Mouse (Mus musculus) layer of hippocampus, adult 11-12 months (tissue): ENCODE measurements around the gene Sh3gl3.

Experiments
- DNase-seq: peaks from one replicate; pipeline ENCODE4 v3.0.0; 2022; ENCODE audit warnings: low spot score

Gene Sh3gl3

DNA sequence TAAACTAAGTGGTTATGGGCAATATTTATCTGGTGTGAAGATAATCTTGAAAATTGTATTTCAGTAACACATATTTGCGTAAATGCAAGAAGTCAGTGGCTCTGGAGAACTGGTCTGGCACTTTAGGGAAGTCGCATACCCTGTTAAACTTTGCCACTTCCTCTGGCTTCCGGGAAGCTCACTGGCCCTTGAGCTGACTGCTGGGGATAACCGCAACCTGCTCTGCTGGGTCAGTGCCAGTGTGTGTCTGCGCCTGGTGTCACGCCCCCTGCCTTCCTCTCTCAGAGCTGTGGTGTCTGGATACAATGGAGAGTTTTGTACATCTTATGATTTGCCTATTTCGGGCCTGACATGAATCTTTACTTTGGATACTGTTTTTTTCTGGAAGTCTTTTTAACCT, 119.8 kb downstream of the Sh3gl3 start:
- DNase-seq: no peak

DNA sequence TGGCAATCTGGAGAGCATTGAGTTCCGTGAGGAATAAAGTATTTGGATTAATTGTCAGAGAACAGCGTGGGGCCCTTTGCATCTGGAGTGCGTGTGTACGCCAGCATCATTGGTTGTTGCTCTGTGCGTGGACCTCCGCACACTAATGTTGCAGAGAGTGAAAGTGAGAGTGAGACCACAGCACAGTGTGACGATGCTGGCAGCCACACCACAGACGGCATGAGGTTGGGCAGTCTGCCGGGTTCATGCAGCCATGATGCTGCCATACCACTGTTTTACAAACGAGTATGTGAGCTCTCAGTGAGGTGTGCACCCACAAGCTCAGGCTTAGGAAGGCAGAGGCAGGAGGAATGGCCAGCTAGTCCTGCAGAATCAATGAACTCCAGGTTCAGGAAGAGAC, 120.4 kb downstream of the Sh3gl3 start:
- no peak for DNase-seq

DNA sequence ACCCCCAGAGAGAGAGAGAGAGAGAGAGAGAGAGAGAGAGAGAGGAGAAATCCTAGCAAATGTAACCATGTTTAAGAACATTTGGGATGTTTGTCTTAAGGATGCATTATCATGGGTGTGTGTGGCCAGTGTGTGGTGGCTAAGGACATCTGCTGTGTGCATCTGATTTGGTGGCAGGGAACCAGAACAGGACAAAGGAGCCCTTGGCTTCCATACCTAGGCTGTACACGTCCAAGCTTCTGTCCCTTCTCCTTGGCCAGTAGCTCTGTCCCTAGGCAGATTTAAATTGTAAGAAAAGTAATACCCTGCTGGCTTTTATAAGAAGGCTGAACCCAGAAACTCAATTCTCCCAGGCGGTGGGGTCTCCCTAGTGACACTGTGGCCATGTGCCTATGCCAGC, 121.0 kb downstream of the Sh3gl3 start:
- no peak for DNase-seq

DNA sequence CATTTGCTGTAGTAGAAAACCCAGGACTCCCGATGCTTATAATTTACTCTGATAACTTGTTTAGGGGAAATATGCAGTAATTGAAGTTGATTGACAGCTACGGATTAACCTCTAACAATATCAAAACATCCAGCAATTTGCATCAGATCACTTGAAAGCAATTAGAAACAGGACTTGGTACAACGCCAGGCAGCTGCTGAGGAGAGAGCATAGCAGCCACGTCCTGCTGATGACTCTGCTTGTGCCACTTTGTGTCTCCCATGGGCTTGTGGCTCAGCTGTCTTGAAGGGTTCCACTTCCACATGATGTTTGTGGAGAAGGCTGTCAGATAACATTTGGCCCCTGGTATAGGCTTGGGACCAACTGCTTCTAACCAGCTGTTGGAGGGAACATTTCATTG, 134.8 kb downstream of the Sh3gl3 start:
- no peak for DNase-seq

DNA sequence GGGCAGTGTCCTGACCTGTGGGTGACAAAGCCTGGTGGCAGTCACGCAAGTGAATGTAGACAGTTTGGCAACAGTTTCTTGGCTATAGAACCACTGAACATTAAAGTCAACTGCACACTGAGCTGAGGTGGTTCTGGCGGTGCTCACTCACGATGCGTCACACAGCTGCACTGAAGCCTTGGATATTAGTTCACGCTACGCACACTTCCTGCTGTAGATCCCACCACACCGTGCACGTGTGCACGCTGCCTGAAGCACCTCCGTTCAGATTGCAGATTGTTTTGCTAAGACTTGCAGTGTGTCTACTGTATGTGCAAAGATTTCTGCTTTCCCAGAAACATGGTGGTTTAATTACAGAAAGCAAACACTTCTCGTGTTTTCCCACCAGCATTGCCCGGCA, 144.9 kb downstream of the Sh3gl3 start:
- no peak for DNase-seq

DNA sequence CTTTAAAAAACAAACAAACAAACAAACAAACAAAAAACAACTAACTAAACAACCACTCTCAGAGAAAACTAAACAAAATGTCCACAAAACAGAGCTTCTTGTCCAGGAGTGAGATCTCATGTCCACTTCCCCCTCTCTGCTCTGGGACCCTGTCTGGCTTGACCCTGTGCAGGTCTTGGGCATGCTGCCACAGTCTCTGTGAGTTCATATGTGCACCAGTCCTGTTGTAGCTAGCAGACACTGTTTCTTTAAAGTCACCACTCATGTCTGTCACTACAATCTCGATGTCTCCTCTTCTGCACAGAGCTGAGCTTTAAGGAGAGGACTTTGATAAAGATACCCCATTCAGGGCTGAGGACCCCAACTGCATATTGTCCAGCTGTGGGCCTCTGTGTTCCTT, 153.0 kb downstream of the Sh3gl3 start:
- DNase-seq: no peak

DNA sequence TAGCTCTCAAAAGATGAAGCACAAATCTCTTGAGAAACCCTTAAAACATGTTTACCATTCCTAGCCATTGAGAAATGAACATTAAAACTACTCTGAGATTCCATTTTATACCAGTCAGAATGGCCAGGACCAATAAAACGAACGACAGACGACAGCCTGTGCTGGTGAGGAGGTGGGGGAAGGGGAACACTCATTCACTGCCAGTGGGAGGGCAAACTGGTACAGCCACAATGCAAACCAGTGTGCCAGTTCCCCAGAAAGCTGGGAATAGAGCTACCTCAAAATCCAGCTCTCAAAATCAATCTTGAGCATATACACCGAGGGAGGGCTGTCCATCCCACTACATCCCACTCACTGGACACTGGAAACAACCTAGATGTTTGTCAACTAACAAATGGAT, 153.6 kb downstream of the Sh3gl3 start:
- no peak for DNase-seq

DNA sequence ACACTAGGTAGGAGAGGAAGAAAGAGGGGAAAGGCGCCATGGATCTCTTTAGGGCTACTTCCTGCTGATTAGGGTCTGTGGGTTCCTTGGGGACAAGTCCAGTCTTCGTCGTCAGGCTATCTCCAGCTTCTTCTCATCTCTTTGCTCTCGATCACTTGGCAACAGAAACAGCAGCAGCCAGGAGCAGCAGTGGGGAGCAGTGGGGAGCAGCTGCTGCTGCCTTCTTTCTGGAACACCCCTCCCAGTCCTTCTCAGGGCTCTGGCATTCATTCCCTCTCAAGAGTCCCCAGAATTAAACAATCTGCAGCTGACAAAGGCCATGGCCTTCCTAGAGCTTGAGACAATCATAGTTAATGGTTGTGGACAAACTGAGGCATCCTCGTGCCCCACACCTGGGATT, 154.2 kb downstream of the Sh3gl3 start:
- DNase-seq: no peak

DNA sequence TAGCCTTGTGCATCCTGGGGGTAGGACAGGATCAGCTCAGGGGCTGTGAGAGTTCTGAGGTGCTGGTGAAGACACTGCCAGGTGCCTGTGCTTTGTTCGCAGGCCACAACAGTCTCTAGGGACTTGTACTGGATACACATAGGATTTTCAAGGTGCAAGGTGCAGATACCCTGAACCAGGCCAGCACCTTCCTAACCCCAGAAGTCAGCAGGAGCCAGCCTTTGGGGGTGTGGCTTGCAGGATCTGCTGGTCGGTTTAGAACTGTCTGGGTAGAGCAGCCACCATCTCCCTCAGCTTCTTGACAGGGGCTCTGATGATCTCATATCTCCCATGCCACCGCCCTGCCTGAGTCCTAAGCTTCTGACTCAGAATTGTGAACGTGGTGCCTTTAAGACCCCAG, 156.2 kb downstream of the Sh3gl3 start:
- DNase-seq: no peak

DNA sequence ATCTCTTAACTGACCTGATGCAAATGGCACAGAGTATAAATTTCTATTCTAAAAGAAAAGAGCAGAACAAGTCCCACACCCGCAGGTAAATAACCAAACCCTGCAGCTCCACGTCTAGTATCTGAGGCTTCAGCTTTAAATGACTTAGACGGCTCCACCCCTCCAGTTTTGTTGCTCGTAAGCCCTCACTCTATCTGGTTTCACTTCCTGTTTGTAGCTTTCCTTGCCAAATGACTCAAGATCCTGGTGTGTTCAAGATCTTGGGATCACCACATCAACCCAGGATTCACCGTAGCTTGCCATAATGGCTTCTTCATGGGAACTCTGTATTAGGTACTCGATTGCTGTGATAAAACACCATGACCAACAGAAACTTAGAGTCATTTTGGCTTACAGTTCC, 157.2 kb downstream of the Sh3gl3 start:
- DNase-seq: no peak

DNA sequence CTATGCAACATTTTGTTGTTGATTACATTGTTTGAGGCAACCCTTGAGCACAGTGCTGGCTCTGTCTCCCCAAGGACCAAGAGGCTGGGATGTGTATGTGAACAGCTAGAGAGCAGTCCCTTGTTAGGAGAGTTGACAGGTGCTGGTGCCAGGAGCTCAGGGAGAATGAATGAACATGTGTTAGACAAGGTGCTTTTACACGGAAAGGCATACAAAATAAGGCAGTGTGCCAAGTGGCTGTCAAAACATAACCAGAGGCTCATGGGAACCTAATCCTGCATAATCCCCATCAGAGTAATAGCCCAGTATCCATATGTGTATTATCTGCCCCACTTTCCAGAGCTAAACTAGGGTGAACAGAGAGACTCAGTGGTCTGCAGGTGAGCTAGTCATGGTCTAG, 160.4 kb downstream of the Sh3gl3 start:
- DNase-seq: no peak

DNA sequence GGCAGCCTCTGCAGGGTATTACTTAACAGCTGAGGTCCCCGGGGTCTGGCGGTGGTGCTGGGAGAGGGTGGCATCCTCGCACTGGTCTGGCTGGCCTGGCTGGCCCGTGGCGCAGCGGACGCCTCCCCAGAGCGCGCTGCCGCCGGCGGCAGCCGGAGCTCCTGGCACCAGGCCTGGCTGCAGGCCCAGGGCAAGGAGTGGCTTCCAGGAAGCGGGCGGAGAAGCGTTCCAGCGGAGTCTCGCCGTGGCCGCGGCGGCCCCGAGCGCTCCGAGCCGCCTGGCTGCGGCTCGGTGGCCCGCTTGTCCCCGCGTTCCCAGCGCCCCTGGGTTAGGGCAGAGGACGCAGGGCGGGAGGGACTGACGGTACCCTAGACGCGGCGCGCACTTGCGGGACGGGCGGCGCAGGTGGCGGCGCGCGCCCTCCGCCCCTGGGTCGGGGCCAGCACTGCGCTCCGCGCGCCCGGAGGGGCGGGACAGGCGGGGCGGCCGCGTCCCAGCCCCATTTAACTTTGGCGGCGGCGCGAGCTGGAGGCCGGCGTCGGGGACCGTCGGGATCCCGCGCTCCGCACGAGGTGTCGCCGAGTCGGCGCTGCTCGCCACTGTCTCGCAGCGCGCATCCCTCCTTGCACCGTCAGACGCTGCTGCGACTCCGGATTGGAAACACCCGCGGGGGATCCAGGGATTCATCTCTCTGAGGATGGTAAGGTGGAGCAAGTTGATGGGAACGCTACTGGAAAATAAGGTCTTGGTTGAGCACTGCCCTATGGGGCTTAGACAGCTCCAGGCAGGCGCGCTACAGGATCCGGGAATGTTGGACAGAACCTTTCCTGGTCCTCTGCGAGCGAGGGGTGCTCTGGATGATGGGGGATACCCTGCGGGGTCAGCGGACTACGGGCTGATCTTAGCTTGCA, 161.8 kb downstream of the Sh3gl3 start, which contains the start of gene Adamtsl3:
Adamtsl3 (plus strand) TSS at position 484 of the 911 bp plus-strand sequence.
- DNase-seq: peak; percentile 7

DNA sequence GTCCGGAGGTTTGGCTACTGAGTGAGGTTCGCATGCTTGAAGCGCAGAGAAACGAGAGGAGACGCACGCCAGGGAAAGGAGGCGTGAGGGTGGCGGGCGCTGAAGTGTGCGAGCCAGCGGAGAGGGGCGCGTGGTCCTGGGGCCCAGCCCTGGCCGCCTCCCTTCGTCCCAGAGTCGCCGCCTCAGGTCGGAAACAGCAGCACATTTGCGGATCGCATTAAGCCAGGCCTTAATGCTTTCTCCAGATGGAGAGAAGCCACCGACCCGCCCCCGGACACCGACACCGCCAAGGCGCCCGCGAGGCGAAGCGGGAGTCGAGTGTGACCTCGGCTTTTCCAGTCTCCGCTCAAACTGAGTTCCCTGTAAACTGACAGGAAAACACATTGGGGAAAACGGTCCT, 162.5 kb downstream of the Sh3gl3 start:
- no peak for DNase-seq

DNA sequence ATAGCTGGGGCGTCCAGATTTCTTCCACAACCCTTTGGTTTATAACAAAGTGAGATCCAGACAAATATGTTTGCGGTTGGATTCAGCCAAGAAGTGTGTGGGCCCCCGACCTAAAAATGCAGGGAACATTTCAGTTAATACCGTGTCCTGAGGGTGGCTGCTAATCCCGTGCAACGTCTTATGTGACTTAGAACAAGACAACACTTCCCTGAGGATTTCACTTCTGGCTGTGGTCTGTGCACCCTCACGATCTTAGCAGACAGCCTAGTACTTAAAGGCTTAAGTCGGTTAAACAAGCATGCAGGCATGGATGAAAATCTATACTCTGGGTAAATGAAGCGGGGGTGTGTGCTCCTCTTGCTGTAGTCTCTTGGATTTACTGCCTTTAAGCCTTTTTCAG, 164.5 kb downstream of the Sh3gl3 start:
- no peak for DNase-seq

DNA sequence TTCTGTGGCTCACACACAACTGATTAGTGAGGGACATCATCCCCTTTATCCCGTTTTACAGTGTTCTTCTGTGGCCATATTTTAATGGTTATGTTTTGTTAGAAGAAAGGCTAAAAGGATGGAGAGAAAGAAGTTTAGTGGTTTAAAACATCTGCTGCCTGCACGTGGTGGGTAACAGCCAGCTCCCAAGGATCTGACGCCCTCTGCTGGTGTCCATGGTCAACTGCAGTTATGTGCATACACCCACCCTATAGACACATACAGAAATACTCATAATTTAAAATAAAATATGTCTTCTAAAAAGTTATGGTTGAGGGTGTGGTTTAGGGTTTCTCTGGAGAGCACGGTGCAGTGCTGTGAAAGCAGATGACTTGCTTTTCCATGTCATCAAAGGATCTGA, 164.9 kb downstream of the Sh3gl3 start:
- DNase-seq: no peak

DNA sequence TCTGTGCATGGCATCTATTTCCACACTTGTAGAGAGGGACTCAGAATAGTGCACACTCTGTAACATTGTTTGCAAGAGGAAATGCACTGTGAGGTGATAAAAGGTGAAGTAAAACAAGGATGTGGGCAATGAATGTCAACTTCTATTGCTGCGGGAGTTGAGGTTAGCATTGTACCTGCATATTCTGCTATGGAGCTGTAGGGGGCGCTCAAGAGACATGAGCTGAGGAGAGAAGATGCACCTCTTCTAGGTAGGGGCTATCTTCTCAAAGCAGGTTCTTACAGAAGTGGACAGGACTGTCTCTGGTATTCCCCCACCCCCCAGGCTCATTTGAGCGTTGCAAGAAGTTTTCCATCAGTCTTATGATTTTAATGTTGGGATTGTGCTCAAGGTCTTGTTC, 165.6 kb downstream of the Sh3gl3 start:
- DNase-seq: no peak

DNA sequence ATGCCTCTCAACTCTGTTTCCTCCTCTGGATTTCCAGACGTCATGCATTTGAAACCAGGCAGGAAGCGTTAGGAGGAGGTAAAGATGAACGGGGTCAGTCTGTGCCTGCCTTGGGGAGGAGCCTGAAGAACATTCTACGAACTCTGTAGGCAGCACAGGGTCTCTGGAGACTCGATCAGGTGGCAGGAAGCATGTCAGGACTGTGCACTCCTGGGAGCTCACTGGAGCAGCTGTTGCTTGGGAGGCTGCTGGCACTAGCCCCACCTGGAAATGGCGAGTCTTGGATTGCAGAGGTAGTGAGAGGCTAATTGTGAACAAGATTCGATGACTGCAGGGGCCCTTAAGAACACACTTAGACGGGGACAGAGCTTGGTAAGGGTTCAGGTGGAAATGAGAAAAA, 167.8 kb downstream of the Sh3gl3 start:
- no peak for DNase-seq

DNA sequence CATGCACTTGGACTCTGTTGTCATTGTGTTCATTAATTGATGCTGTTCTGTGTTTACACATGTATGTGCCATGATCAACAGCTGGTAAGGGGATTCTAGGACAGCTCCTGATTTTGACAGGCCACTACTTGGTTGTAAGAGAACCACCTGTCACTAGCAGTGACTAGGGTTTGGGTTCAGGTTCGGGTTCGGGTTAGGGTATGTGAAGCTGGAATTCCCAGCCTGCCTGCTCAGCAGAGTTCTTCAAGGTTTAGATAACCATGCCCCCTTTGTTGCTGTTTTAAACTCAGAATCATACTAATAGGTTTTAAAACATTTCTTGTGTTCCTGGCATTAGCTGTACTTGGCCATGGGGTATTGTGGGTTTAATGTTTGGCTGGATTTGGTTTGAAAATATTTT, 173.1 kb downstream of the Sh3gl3 start:
- DNase-seq: no peak

DNA sequence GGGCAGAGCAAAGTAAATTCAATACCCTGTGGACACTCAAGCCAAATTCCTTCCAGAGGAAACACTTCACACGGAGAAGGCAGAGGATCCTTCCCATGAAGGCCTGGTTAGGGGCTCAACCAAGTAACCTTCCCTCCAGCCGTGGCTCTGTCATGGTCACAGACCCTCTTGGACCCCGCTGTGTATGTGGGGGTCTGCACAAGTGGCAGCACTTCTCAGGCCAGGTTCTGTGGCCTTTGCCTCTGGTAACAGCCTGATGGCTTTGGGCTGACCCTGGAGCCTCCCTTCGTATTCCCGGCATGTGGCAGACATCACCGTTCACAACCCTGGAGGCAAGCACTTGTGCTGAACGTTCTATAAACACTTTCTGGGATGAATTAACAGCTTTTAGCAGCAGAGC, 176.2 kb downstream of the Sh3gl3 start:
- DNase-seq: no peak

DNA sequence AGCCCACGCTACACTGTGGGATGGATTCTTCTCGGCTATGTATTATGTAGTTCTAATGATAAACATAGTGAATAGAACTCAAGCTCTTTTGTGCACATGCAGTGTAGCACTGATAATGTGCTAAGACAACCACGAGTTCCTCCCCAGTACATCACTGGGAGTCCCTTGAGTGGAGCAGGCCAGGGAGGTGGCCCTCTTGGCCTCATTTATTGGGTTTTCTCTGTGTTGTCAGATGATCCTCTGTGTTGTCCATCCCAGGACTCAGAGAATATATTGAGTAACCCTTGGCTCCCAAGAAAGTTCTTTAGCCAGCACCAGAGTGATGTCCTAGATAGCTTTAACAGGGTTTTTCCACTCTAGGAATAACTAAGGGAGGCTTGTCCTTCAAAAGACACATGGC, 176.8 kb downstream of the Sh3gl3 start:
- DNase-seq: no peak
